Mouse (Mus musculus): ENCODE results near the gene Lce1e.
"Not testable (repeated sequence)": the region's sequence is repeated elsewhere in the genome, so short reads cannot be mapped to it uniquely, and the experiment has no call there.

The Lce1e gene

GRCm38 (mm10) chr3:92708974-92709373 is at the start of gene Lce1e:
Gene Lce1e (minus strand): TSS chr3:92709074.
- no peak for DNase-seq (ENCODE audit: low read depth, low spot score)

- DNase-seq (ENCODE audit: low read depth, low spot score) = no peak
Observed at GRCm38 (mm10) chr3:92753197-92753596, 44.3 kb upstream of the Lce1e start.

- DNase-seq (ENCODE audit: low read depth, low spot score) = no peak
Observed at GRCm38 (mm10) chr3:92752238-92752637, 43.4 kb upstream of the Lce1e start, which contains the start of gene Lce1g. Gene Lce1g (minus strand): TSS chr3:92752338.

DNA sequence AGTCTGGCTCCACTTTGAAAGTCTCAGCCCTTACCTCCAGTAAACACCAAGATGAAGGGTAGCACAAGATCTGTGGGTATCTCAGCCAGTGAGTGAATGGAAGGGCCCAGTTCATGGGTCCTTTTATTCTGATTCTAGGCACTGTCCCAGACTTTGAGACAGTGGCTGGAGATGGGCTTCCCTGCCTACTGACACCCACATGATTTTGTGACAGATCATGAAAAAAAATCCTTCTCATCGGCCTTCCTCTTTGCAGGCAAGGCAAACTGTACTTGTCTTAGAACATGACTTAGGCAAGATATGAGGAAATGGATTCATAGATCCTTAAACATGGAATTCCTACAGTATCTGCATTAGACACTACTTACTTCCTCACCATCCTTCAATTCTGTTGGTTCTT is 30.1 kb upstream of the Lce1e start, which contains the start of gene Gm38119:
Gm38119 (minus strand) TSS at position 101 of the 400 bp plus-strand sequence.
- DNase-seq (ENCODE audit: low read depth, low spot score) = no peak

- DNase-seq (ENCODE audit: low read depth, low spot score) = no peak
Observed at GRCm38 (mm10) chr3:92722631-92723030, 13.8 kb upstream of the Lce1e start.

DNA sequence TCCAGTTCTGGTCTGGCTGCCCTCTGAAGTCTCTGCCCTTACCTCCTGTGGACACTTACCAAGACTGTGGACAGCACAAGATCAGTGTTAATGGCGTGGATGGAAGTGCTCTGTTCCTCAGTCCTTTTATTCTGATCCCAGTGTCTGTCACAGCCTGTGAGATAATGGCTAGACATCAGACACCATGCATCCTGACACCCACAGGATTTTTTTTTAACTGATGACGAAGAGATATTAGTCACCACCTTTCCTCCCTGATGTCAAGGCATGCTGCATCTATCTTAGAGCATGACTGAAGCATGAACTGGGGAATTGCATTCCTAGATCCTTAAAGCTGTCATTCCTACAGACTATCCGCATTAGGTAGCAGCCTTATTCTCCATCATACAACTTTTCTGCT is 11.4 kb upstream of the Lce1e start, which contains the start of gene Lce1f:
Lce1f (minus strand) TSS at position 101 of the 400 bp plus-strand sequence.
- DNase-seq (ENCODE audit: low read depth, low spot score) = no peak

GRCm38 (mm10) chr3:92715122-92715521 is 6.2 kb upstream of the Lce1e start:
- no peak for DNase-seq (ENCODE audit: low read depth, low spot score)

DNA sequence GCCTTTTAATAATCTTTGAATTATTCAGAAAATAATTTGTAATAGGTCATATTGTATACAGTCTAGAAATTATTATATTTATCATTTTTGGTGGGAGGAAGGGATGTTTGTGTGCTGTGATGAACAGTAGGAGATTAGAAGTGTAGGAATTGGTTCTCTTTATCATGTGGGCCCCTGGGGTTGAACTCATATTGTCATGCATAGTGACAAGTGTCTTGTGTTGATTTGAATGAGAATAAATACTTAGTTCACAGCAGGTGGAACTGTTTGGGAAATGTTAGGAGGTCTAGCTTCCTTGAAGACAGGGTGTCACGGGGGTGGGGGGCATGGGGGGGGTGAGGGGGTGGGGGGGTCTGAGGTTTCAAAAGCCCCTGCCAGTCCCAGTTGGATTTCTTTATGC is 14.3 kb downstream of the Lce1e start:
- DNase-seq (ENCODE audit: low read depth, low spot score) = no peak

- DNase-seq (ENCODE audit: low read depth, low spot score) = no peak
Observed at GRCm38 (mm10) chr3:92691688-92692087, 17.2 kb downstream of the Lce1e start.

GRCm38 (mm10) chr3:92689154-92689553 is 19.7 kb downstream of the Lce1e start:
- not testable (repeated sequence) for DNase-seq (ENCODE audit: low read depth, low spot score)

DNA sequence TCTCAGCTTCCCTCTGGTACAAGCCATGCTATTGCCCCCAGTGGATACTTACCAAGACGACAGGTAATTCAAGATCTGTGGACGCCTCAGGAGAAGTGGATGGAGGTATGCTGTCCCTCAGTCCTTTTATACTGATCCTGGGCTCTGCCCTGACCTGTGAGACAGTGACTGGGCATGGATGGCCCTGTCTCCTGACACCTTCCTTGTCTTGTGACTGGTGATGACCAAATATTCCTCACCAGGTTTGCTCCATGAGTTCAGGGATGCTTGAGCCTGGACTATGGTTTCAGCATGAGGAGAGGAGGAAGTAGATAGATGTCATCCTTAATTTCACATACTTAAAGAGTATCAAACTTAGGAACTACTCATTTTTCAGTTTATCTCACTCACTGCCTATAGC is 21.8 kb downstream of the Lce1e start, which contains the start of gene Lce1d:
Lce1d (minus strand) TSS at position 101 of the 400 bp plus-strand sequence.
- no peak for DNase-seq (ENCODE audit: low read depth, low spot score)

DNA sequence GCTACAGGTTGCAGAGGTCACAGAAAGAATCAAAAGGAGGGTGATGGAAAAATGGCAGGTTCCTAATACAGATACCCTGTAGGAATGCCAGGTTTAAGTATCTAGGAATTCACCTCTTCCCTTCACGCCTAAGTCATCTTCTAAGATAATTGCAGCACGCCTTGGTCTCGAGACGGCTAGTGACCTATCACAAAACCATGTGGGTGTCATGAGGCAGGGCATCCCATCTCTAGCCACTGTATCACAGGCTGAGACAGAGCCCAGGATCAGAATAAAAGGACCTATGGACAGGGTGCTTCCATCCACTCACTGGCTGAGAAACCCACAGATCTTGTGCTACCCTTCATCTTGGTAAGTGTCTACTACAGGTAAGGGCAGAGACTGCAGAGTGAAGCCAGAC is 29.9 kb downstream of the Lce1e start, which contains the start of gene Lce1c:
Lce1c (plus strand) TSS at position 301 of the 400 bp plus-strand sequence.
- no peak for DNase-seq (ENCODE audit: low read depth, low spot score)

GRCm38 (mm10) chr3:92670215-92670614 is 38.7 kb downstream of the Lce1e start, which contains the start of gene Lce1a2:
Gene Lce1a2 (minus strand): TSS chr3:92670315.
- DNase-seq (ENCODE audit: low read depth, low spot score) = no peak
